Mouse (Mus musculus): ENCODE results near the gene Atp9a.
A peak's percentile ranks its signal among the peaks of the same experiment; 100 is the strongest.

The Atp9a gene

GRCm38 (mm10) chr2:168679381-168680199, 62.6 kb downstream of the Atp9a start:
- DNase-seq: no peak

- no peak for DNase-seq
Measured at GRCm38 (mm10) chr2:168678662-168679294, 63.4 kb downstream of the Atp9a start.

DNA sequence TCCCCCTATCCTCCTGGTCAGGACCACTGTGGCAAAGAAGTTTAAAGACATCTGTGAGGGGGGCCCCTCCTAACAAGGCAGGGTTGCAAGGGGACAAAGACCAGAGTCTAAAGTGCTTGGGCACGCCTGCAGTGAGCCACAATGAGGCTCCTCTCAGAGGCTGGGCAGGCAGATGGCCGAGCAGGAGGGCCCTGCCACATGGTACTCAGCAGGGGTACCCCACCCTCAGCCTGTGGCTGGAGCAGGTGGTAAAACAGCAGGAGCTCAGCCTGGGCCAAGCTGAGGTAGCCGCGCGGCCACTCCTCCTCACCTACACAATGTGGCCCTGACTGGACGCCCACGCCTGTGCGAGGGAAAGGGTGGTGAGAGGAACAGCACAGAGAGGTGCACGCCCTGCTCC, 64.6 kb downstream of the Atp9a start:
- no peak for DNase-seq

DNA sequence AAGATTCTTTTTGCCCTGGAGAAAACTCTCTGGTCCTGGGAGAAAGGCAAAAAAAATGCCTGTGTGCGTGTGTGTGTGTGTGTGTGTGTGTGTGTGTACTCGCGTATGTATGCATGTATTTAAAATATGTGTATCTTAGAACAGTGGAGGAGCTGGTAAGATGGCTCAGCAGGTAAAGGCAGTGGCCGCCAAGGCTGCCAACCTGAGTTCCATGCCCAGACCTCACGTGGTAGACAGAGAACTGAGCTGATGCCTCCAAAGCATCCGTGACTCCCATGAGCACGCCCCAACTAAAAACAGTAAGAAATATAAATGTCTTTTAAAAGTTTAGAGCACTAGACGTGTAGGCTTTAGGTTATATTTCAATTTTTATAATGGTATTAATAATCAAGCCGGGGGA, 70.5 kb downstream of the Atp9a start:
- DNase-seq: no peak

GRCm38 (mm10) chr2:168670241-168670640, 72.0 kb downstream of the Atp9a start:
- no peak for DNase-seq

GRCm38 (mm10) chr2:168669762-168670161, 72.4 kb downstream of the Atp9a start:
- DNase-seq: no peak

DNA sequence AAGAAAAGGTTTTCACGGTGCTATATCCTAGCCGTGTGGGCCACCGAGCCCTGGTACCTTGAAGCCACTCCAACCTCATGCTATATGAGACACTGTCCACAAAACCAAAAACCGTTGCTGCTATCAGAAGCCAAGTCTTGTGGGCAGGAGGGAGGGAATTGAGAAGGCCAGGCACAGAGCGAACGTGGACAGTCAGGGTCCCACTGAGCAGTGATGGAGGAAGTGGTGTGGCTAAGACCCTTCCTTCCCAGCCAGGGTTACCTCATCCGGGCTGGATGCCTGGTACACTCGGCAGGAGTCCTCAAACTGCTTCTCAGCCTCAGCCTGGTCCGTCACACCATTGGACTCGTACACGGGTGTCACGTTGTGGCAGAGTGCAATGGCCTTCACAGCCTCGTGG, 74.5 kb downstream of the Atp9a start:
- DNase-seq: no peak

DNA sequence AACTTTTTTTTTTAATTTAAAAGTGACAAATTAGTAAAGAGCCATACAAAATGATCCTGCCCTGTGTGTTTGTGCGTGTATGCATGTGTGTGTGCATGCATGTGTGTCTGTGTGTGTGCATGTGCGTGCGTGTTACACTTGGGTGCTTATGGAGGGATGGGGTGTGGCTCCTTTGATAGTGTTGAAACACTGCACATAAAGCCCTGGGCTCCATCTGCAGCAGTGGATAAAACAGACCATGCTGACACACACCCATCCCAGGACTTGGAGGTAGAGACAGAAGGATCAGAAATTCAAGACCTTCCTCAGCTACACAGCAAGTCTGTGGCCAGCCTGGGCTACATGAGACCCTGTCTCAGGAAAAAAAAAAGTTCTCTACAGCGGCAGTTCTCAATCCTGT, 76.5 kb downstream of the Atp9a start:
- DNase-seq: no peak

DNA sequence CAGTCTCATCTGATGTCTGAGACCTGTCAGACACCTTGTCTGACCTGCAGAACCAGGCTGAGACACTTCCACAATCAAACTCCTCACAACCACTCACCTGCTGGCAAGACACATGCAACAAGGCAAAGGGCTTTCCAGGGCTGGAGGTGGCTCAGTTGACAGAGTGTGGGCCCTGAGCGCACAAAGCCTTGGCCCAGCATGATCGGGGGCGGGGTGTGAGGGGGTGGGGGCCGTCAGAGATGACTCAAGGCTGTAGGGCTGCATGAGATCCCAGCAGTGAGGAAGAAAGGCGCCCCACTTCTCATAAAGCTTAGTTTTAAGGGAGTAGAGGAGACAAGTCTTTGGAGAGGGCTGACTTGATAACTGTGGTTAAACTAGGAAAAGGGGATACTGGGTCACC, 78.5 kb downstream of the Atp9a start:
- DNase-seq: no peak

DNA sequence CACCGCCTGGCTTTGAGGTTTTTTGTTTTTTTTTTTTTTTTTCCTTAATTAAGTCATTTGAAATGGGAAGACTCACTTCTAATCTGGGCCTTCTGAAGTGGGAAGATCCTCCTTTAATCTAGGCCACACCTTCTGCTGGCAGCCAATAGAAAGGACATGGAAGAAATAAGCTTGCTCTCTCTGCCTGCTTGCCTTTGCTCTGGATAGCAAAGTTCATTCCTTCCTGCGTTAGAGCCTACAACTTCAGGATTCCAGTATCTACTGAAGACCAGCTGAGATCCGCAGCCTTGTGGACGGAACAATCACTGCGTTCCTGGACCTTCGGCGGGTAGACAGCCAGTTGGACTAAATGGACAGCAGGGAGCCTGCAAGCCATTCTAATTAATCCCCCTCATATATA, 79.0 kb downstream of the Atp9a start:
- DNase-seq: no peak

GRCm38 (mm10) chr2:168661802-168662201, 80.4 kb downstream of the Atp9a start:
- DNase-seq: no peak

DNA sequence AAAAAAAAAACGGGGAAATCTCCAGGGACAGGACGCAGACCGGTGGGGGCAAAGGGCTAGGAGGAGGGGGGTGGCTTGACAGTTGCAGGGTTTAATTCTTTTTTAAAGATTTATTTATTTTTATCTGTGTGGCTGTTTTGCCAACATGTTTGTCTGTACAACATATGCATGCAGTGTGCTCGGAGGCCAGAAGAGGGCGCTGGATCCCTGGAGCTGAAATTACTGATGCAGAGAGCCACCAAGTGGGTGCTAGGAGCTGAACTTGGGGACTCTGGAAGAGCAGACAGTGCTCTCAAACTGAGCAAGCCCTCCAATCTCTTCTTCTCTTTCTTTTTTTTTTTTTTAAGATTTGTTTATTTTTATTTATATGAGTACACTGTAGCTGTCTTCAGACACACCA, 81.9 kb downstream of the Atp9a start:
- DNase-seq: peak in 1 of 2 experiments; percentile 21

GRCm38 (mm10) chr2:168658551-168658950, 83.7 kb downstream of the Atp9a start:
- DNase-seq: no peak

- no peak for DNase-seq
Measured at GRCm38 (mm10) chr2:168656569-168657308, 85.5 kb downstream of the Atp9a start.

GRCm38 (mm10) chr2:168654983-168655669, 87.1 kb downstream of the Atp9a start:
- no peak for DNase-seq

- DNase-seq: no peak
Measured at GRCm38 (mm10) chr2:168654482-168654881, 87.7 kb downstream of the Atp9a start.

DNA sequence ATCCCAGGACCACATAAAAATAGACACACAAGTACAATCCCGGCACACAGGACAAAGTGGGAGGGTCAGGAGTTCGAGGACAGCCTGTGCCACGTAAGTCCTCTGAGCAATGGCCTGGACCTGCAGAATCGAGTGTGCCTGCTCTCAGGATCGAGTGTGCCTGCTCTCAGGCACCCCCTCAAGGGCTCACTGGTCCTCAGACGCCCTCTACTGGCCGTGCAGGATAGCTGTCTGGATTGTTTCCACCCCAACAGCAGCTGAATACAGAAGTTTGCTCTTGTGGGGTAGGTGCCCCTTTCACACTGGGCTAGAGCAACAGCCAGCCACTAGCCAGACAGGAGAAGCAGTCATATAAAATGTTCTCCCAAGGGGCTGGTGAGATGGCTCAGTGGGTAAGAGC, 90.5 kb downstream of the Atp9a start:
- DNase-seq: peak in 1 of 2 experiments; percentile 8

- no peak for DNase-seq
Measured at GRCm38 (mm10) chr2:168648171-168648570, 94.0 kb downstream of the Atp9a start.

DNA sequence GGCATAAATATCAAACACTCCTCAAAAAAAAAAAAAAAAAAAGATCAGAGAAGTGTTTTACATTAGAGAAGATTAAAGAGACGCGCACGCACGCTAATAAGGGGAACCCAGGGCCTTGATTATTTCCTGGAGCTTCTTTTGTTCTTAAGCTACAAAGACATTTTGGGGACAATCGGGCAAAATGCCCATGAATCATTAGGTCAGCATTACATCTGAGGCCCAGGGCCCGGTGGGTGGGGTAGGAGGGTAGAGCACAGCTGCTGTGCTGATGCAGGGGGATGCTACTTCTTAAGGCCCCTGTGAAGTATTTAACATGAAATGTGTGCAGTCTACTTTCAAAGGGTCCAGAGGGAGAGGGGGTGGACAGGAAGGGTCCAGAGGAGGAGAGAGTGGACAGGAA, 97.4 kb downstream of the Atp9a start:
- no peak for DNase-seq

- no peak for DNase-seq
Measured at GRCm38 (mm10) chr2:168643524-168644177, 98.6 kb downstream of the Atp9a start.

- DNase-seq: no peak
Measured at GRCm38 (mm10) chr2:168642187-168642586, 100.0 kb downstream of the Atp9a start.

- no peak for DNase-seq
Measured at GRCm38 (mm10) chr2:168640460-168640859, 101.7 kb downstream of the Atp9a start.

DNA sequence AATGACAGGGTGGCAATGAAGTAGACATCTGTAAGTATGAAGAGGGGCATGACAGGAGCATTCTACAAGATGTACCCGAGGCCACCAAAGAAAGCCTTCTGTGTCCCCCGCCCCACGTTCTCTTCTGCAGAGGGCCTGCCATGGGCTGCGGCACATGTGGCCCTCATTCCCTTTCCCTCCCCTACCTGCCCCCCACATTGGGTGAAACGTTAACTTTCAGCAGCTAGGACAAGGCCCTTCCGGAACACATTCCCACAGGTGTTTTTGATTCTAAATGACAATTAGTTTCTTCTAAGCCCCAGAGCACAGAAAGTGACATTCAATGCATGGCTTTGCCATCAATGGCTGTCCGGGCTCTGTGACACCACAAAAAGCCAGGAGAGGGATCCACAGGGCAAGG, 107.3 kb downstream of the Atp9a start:
- DNase-seq: no peak

Measured in thymus, postnatal 36 days (tissue).